Mouse (Mus musculus): ENCODE results near the gene Ttc39a.

Ttc39a gene

DNA sequence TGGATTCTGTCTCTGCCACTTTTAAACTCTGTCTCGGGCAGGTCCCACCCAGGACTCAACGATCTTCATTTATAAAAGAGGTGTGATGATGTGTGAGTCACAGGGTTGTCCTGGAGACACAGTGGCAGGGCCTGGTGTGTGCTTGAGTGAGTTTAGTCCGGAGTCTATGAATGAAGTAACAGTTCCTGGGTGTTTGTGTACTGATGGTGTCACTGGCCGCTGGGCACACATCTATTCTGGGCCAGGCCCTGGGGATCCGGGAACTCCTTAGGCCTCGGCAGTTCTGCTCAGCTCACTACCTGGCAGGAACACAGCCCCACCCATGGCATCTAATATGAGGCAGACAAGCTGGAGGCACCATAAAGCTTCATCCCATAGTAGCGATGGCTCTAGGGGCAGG is 15.2 kb downstream of the Ttc39a start:
- DNase-seq, result no peak

DNA sequence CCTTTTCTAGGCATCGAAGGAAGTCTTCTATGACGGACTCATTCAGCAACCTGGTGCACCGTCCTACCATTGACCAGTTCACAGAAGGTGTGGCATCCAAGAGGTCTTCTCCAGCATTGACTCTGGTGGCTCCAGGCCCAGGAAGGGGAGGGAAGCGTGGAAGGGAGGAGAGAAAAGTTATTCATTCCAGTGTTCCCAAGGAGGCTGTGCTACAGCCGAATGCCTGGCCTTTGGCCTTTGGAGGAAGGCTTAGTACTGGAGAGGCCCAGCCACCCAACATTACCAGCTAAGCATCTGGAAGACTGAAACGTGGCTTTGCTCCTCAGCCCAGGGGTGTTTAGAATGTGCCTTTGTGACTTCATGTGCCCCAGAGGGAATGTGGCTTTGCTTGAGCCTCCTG is 16.0 kb downstream of the Ttc39a start:
- no peak for DNase-seq

DNA sequence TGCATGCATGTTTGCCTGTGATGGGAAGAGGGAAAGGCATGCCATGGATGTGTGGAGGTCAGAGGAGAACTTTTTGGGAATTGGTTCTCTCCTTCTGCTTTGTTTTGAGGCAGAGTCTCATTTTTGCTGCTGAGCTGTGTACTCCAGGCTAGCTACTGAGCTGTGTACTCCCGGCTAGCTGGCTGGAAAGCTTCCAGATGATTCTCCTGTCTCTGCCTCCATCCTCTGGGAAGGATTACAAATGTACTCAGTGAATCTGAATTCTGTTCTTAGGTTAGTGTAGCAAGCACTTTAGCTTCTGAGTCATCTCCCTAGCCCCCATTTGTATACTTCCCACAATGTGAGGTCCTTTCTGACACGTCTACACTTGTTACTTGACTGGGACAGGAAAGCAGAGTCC is 17.0 kb downstream of the Ttc39a start:
- DNase-seq, result no peak

DNA sequence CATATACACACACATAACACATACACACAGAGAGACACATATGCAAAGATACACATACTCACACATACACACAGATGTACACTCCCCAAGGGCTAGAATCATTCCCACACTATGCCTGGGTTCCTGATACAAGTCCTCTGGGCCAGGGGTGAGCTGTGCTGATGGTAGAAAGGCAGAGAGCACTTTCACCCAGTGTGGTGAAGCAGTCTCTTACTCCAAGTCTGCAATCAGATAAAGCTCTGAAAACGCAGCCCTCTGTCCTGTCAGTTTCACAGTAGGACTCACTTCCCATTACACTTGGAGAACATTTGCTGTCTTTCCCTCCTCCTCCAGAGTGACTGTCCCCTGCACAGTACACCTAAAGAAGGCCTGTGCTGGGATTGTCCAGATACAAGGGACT is 20.6 kb downstream of the Ttc39a start:
- no peak for DNase-seq

DNA sequence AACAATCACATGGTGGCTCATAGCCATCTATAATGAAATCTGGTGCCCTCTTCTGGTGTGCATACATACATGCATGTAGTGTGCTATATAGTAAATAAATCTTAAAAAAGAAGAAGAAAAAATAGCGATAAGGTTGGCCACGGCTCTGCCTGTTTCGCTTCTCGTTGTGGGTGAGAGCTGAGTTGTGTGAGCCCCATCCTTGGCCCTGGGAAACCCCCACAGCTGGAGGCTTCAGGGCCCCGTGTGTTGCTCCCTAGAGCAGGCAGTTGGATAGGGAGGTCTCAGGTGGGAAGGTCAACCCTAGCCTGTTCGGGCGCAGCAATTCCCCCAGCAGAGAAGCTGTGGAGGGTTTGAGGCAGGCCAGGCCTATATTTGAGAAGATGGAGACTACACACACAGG is 23.8 kb downstream of the Ttc39a start:
- DNase-seq, result no peak

DNA sequence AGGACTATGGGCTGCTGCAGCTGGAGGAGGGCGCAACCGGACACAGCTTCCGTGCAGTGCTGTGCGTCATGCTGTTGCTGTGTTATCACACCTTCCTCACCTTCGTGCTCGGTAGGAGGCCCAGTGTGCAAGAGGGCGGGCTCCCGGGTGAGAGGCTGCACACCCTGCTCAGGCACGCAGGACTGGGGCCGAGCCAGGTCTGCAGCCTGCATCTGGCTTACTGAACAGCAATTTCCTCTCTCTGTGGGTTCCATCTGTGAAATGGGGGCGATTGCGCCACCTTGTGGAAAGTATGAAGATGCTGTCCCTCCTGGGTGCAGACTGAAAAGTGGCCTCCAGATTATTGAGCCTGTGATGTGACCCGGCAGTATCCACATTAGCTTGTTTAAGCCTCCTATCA is 24.4 kb downstream of the Ttc39a start:
- peak; percentile 35 for DNase-seq

DNA sequence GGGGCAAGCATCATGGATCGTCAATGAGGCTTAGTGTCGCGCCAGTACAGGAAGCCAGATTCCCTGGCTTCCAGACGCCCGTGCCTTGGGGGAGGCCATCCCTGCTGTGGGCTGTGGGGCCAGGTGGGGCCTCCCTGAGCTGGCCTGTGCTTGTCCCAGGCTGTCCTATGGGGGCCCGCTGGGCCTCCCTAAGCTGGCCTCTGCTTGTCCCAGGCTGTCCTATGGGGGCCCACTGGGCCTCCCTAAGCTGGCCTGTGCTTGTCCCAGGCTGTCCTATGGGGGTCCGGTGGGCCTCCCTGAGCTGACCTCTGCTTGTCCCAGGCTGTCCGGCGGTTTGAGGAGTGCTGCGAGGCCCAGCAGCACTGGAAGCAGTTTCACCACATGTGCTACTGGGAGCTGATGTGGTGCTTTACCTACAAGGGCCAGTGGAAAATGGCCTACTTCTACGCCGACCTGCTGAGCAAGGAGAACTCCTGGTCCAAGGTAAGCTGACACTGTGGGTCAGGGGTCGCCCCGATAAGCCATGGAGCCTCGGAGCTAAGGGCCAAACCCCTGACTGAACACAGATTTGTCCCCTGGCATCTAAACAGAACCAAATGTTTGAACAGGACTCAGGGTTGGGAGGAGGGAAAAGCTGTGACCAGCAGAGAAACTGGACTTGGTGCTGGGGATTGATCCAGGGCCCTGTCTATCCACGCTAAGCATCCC is 26.4 kb downstream of the Ttc39a start:
- no peak for DNase-seq

DNA sequence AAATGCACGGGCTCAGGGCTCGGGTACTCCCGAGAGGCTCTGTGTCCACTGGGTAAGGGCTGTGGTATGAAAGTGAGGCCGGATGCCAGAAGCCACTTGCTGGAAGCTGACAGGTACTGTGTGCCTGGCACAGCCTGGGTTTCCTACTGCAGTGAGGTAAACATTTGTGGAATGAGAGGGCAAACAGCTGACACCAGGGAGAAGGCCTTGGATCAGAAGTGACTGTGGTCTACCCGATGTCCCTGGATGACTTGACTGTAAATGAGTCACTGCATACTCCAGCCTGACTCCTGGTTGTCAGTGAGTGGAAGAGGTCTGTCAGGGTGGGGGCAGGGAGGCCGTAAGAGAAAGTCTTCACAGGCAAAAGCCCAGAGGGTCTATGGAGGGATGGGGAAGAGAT is 27.2 kb downstream of the Ttc39a start:
- DNase-seq, result no peak

DNA sequence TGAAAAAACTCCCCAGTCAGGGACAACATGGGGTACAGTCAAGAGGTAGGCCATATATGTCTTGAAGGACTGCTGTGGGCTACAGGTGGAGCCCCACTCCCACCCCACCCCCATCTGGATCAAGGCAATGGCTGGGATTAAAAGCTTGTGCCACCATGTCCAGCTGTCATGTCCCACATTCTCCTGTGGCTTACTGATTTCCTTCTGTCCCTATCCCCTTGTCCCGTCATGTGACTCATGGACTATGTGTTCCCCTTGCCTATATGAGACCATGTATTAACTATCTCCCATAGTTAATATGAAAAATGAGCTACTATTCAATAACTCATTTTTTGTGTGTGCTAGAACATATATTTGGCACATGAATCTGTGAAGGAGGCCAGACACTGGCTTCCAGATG is 27.8 kb downstream of the Ttc39a start:
- DNase-seq, result no peak

DNA sequence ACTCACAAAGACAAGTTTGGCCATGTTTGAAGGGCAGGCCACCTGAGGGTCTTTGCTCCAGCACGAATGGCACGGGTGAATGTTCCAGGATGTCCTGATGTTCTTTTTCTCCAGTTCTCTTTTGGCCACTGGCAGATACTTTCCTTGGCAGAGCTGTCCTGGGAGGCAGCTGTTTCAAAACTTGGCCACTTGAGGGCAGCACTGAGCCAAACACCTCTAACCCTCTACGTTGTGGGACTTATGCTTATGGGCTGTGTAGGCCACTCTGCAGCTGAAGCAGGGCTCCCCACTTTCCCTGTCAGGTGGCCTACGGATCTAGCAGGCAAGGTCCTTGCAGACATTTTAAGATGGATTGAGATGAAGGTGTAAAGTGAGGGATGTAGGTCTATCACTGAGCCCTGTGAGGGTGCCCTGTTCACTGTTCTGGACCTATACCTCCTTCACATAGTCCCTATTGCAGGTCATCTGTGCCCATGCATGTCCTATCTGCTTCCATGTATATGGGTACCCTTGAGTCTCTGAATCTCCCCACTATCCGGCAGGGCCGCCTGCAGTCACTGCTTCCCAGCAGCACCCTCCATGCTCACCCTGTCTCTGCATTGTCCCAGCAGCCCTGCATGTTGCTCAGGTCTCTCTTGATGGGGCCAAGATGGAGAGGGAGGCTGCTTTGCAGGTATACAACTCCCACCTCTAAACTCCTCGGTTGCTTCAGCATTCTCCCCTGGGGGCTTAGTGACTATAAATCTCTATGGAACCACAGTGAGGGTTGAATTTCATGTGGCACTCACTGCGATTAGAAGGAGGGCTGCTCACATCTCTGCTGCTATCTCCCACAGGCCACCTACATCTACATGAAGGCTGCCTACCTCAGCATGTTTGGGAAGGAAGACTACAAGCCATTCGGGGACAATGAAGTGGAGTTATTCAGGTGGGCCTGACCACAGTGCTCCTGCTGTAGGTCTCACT is 31.8 kb downstream of the Ttc39a start:
- DNase-seq, result peak; percentile 71

DNA sequence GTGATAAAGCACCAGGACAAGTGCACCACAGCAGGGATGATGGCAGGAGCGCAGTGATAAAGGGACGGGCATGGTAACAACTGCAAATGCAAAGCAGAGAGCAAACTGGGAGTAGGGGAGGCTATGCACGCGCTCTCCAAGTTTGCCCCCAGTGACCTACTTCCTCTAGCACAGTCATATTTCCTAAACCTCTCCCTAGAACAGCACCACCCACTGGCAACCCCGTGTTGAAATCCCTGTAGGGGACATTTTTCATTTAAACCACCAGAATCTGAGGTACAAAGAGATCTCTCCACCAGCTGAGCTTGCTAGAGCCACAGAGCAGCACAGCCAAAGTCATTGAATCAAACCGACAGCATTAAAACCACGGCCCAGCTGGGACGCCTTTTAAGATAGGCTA is 32.7 kb downstream of the Ttc39a start:
- DNase-seq, result no peak

DNA sequence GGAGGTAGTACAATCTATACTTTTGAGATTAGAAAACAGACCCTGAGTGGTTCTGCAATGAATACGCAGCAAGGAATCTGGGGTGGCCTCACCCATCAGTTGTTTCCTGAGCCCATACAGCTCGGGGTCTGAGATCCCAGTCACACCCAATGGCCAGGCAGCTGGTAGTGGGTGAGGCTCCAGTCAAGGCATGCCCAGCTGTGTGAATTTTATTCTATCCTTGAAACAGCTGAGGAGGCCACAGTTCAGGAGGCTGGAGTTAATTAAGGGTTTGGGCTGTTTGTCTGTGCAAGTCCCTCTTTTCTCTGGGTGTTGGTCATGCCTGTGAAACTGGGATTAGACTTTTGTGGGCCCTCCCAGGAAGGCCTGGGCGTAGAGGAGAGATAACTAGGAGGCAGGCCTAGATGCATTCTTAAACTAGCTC is 33.4 kb downstream of the Ttc39a start:
- no peak for DNase-seq

DNA sequence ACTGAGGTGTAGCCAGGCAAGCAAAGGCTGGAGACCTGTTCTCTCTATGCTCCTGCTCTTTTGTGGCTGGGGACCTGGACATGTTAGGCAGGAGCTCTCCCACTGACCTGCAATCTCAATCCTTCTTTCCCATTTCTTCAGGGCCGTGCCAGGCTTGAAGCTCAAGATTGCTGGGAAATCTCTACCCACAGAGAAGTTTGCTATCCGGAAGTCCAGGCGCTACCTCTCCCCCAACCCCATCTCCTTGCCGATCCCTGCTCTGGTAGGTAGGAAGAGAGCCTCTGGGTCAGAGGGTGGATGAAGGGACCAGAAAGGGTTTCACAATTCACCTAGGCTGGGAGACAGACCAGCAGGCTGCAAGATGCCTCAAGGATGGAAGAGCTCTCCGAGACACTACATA is 34.0 kb downstream of the Ttc39a start:
- DNase-seq, result no peak

DNA sequence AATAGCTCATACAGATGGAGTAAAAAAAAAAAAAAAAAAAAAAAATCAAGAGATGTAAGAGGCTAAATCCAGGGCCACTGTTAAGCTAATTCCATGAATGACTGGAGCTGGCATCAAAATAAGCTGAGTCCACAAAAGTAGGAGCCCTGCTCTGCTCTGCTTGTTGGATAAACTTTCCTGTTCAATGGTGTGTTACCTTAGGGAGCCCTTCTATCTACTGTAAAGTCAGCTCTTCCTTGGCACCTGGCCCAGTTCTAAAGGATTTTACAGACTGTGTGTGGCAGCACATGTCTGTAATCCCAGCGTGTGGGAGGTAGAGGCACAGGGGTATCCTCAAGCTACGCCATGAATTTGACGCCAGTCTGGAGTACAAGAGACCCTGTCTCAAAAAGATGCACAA is 34.6 kb downstream of the Ttc39a start:
- DNase-seq, result no peak

DNA sequence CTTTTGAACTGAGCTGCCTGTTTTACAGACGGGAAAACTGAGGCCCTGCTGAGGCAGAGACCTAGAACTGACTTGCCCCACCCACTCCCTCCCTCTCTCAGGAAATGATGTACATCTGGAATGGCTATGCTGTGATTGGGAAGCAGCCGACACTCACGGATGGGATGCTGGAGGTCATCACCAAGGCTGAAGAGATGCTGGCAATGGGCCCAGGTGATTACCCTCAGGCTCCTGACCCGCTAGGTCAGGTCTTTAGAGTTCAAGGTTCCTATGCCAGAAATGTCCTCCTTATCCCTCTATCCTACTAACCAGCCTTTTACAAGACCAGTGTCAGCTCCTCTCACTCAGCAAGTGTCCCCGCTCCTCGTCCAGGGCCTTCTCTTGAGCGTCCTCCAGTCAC is 35.7 kb downstream of the Ttc39a start:
- DNase-seq, result no peak

DNA sequence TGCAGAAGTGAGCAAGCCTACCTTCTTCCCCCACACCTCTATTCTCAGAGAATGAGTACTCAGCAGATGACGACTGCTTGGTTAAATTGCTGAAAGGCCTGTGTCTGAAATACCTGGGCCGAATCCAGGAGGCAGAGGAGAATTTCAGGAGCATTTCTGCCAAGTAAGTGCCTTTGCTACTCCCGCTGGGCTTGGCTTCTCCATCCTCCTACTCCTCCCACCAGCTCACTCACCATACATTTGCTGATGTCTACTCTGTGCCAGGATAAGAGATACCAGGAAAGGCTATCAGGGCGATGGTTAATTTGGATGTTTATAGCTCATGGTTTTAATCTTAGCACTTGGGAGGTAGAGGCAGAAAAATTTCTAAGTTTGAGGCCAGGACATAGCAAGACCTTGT is 36.2 kb downstream of the Ttc39a start:
- no peak for DNase-seq

DNA sequence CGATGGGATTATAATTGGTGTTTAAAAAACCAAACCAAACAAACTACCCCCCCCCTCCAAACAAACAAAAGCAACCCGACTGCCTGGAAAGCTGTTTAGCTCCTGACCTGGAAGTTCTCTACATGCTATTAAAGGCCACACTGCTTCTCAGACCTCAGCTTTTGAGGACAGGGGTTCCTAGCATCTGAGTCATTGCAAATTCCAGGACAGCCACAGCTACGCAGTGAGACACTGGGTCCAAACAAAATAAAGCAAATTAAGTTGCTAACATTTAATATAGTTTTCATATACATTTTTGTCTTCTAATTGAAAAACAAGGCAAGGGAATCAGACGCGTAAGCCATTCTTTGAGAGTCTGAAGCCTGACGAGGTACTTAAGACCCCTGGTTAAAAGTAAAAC is 38.0 kb downstream of the Ttc39a start:
- no peak for DNase-seq

DNA sequence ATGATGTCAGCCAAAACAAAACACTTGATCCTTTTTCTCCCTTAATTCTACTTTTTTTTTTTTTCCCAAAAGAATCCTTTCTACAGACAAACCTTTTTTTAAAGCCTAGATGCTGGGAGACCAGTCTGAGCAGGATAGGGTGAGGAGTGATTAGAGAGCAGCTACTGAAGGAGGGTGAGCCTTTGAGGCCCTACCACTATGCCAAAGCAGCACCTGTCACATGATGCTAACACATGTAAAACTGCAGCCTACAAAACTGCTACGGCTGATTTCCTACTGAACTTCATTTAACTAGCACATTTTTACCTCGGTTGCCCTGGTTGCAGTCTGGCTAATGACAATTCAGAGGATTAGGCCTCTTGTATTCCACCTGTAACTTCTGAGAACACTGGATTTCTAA is 38.5 kb downstream of the Ttc39a start:
- DNase-seq, result no peak

DNA sequence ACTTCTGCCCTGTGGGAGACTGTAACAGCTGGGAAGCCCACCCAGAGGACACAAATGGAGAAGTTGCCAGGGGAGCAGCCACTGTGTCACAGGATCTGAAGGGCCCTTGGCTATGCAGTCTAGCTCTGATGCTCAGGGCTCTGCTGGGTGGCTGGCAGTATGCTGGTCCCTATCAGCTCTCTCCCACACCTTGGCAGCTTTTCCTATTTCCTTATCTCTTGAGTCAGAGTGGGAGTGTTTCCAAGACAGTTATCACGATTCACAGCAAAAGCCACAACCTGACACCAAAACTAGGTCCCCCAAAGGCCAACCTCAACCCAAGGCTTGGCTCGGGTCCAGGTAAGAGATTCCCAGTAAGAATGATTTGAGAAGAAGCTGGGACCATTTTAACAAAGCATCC is 39.0 kb downstream of the Ttc39a start:
- no peak for DNase-seq

DNA sequence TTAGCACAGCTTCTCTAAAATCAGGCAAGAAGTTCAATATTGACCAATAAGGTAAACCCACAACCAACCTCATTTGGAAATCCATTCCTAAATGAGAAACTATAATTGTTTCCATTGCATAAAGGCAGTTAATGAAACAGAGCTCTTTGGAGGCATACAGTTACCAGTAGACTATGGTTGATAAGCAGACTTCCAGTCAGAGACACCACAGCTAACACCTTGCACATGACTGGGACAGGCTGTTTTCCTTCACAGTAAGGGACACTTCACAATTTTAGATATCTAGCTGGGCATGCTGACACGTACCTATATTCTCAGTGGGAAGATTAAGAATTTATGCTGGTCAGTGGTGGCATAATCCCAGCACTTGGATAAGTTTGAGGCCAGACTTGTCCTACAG is 39.5 kb downstream of the Ttc39a start:
- DNase-seq, result no peak

DNA sequence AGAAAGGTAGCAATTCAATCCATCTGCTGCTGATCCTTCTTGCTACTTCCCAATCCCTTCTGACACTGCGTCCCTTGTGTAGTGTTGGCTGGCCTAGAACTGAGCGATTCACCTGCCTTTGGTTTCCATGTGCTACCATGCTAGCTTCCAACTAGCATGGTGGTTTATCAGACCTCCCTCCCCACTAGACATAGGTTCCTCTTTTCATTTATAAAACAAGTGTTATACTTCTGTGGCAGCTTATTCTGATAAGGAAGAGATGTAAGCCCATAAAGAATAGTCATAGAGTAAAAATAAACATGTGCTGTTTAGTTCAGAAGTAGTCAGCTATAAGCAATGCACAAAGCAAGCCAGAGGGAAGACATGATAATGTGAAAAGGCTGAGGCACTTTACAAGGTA is 42.1 kb downstream of the Ttc39a start:
- no peak for DNase-seq

DNA sequence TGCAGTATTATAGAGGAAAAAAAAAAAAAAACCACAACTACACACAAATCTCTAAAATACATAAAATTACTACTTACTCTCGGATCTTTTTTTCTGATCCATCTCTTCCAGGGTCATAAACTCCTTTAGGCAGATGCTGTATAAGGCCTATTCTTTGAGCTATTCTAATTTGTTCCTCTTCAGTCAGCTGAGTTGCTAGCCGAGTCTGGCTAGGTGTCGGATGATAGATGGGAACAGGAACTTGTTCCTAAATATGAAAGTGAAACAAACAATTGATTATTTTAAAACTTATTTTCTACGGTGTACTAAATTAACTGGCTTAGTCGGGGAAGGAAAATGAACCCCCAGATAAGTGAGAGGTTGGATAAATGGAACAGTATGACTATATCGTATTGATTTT is 50.4 kb downstream of the Ttc39a start:
- DNase-seq, result no peak

DNA sequence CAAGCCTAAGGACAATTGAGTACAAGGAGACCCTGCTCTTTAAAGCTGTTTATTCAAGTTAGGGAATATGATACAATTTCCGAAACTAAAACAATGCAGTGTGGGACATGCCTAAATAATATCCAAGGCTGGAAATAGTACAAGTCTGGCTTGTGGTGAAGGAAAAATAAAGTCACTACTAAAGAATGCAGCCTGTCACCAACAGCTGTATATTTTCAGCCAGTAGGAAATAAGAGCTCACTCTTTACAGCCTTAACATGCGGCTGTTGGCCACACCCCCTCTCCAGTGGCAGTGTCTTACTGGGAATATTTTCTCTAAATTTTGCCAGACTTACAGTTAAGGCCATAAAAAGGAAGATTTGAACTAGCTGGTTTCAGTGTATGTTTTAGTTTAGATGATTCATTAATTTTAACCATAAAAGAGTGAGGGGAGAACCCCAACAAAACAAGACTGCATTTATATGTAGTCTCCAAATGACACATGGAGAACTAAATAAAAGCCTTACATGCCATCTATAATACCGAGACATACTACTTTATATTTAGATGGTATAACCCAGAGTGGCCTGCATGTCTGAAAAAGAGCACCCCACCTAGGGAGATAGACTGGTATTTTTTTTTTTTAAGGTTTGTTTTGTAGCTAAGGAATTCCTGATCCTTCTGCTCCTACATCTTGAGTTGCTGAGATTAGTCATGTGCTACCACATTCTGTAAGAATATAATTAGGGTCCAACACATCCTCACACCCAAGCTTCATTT is 54.2 kb downstream of the Ttc39a start:
- DNase-seq, result no peak

DNA sequence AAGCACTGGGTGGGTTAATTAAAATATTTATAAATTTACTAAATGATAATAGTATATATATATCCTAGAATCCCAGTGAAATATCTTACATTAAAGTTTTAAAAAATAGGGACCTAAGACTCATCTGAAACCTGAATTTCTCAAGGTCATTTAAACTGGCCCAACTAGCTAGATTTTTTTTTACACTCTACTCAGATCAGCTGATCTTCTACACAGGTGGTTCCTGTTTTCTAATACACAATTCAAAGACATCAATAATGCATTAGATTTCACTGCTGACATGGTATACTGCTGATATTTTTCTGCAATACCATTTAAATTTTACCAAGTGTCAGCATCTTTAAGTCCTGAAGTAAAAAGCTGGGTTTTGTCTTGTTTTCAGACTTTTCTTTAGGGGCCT is 57.5 kb downstream of the Ttc39a start:
- no peak for DNase-seq
